Mouse (Mus musculus): ENCODE data around the gene Kat6b.
"Not testable (repeated sequence)": the region's sequence is repeated elsewhere in the genome, so short reads cannot be mapped to it uniquely, and the experiment has no call there.

Gene Kat6b

DNA sequence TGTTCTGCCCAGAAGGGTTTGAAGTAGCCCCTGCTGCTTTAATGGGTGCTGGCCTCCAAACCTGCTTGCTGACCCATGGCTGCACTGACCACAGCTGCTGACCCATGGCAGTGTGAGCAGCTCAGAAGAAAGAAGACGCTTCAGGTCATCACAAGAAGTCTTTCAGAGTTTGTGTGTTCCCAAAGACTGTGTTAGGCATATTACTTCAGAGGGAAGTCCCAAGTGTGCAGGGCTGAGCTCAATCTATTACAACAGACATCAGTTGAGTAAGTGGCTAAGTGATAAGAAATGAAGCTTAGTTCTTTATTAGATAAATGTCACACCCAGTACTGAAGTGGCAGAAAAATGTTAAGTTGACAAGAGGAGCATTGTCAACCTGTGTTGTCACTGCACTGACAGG lies 119.4 kb downstream of the Kat6b start:
- DNase-seq = no peak

DNA sequence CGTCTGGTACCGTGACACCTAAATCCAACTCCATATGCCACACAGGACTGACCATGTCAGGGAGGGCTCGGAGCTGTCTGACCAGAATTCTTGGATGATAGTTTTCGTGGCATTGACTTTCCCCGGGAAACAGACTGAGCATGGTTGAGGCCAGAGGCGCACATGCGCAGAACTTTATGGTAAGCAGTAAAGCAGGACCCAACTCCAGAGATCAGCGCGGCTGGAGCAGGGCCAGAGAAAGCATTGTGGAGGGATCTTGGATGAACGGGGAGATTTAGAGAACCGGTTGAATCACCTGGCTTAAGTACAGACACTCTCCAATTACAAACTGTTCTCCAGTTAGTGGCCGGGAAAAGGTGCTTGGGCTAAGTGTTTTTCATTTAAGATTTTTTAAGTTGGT lies 120.9 kb downstream of the Kat6b start:
- no peak for DNase-seq

DNA sequence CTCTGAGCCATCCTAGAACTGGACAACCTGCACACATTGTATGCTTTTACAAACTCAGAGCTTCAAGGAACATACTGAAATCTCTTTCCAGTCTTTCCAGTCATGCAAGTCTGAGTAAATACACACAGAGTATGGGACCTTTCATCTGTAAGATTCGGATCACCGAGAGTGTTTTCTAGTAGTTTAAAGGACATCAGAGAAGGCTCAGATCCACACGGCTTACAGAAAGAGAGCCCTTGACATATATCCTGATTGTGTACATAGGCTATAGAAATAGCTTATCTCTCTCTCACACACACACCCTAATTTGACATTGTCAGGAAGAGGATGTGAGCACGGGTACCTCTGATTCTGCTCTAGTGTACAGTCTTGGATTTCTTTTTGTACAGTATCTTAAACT lies 121.7 kb downstream of the Kat6b start:
- DNase-seq = no peak

DNA sequence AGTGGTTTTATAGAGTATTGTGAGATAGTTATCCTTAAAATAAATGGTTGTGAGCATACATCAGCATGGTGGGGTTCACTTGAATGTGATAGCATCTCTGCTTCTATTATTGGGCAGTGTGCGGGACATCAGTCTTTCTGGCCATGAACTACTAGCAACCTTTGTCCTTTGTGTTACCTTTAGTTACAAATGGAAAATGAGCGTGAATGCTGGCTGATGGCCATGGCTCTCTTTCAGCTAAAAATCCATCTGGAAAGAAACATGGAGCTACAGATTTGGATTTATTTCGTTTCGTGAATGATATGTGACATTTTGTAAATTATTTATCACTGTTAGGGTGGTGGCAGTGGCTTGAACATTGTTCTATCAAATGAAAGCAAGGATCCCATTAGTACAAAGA lies 126.5 kb downstream of the Kat6b start:
- DNase-seq = no peak

DNA sequence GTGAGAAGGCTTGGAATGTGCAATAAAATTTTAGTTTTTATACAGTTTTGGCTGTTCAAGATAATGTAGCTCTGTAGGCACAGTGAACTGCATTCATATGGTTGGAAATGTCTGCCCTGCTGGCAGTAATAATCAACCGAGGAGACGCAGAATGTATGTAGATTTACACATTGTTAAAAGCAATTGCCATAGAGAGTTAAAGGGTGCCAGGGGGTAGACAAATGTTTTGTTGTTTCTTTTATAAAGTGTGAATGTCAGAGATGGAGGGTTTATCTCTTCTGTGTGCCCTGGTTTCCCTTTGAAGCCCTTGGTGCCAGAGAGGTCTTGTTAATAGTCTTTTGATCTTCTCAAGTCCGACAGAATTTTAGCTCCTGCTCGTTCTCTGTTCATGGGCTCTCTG lies 127.7 kb downstream of the Kat6b start:
- DNase-seq = no peak

DNA sequence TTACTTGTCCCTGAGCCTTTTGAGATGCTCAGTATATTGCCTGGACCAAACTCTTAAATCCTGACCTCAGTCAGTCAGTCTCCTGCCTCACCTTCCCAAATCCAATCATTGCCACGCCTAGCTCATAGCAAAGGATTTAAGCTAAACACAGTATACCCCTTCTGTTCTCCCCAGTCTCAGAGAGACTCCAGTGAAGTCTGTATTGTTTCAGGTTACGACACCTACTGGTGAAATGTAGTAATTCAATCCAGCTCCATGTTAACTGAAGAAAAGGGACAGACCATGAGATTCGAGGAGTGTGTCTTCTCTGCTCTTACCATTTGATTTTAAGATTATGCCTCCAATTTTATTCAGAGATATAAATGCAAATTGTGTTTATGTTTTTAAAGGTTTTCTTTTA lies 129.0 kb downstream of the Kat6b start:
- no peak for DNase-seq

DNA sequence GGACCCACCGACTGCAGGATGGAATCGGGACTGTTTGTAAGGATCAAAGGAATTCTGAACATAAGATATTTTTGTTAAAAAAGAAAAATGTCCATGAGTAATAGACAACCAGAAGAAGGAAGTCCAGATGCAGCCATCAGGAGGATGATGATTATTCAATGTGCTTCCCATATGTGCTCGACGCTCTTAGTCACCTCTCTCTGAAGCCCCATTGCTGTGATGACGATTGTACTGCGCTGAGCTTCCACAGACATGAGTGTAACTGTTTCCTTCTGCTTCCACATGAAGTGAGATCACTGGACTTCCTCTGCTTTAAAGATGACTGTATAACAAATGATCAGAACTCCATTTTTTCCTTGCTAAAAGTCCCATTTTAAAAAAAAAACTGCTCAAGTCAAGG lies 131.8 kb downstream of the Kat6b start:
- DNase-seq = no peak

DNA sequence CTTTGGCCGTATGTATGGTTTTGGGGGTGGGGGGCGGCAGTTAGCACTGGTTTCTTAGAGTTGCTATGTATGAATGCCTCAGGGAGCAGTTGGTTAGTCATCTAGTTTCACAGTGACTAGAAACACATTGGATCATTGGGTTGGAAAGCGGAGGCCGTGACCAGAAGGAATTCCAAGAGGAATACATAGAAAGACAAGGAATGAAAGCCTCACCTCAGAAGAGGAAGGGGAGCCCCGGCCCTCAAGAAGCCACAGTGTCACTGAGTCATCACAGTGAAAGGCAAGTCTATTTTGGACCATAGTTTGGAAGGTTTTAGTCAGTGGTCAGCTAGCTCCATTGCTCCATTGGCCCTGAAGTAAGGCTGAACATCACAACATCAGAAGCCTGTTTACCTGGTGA lies 132.9 kb downstream of the Kat6b start:
- no peak for DNase-seq

DNA sequence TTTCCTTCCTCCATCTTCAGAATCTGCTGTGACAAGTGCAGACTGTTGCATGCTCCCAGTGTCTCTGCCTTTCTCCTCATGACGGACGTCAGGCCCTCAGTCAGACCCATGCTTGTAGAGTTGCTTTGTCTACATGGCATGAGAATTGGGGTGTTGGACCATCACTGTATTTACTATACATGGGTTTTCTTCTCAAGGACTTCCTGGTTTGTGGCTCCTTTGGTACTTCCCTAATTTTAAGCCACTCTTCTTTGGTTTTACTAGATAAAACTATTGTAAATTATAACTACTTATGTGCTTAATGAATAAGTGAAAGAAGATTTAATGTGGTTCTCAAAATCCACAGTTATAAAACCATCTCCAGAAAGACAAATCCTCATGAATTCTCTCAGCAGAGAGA lies 134.6 kb downstream of the Kat6b start:
- DNase-seq = no peak

DNA sequence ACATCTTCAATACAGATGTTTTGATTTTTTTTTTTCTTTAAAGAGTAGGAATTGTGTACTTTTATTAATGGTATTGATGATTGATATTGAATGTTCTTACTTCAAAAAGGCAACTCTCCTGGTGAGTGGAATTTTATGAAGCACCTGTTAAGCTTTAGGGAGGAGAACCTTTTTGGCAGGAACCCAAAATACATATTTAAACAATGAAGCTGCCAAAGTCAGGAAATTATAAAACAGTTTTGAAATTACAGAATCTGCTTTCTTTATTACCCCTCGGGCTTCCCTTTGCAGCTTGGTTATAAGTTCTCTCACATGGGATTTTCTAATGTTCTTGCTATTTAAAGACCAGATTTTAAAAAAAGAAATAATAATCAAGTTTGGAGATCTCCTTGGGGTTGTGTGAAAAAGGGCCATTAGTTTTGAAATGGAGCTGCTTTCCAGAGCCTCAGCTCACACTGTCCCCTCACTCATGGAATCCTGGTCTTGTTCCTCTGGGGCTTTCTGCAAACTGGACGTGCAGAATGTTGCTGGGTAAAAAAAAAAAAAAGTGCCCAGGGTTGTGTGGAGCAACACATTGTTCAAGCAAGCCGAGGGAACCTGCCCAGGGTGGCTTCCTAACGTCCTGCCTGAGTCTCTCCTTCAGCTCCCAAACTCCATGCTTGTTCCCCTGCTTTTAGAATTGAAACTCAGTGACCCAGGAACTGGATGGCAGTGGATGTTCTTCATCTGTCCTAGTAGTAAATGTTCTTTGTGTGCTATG lies 136.2 kb downstream of the Kat6b start:
- DNase-seq = no peak

DNA sequence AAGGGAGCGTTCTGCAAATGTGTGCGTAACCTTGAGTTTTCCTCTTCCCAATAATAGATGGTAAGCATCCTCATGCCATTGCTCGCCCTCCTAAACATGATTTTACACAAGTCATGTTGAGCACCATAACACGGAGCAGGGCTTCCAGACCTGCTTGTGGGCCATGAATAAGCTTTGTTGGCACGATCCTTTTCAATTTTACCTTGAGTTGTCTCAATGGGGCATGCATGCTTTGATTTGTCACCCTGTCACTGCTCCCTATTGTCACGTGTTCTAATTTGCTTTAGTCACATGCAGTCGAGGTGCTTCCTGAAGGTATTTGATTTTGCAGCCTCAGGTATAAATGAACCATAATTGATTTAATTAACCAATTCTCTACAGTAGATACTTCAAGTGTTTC lies 138.7 kb downstream of the Kat6b start:
- no peak for DNase-seq

DNA sequence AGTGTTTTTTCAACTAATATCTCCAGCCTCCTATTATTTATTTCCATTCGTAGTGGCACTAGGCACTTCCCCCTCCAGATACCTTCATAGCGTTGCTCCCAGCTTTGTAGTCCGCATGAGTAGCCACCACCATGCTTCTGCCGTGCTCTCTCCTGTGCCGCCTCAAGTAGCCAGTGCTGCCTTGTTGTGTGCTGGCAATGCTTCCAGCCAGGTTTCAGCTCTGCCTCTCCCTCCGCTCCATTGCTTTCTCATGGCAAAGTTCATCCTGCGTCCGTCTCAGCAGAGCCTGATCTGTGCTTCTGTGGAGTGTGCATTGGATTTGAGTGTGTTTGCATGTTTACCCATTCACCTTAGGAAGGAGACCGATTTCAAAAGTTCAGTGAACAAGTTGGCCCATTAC lies 144.7 kb downstream of the Kat6b start:
- no peak for DNase-seq

DNA sequence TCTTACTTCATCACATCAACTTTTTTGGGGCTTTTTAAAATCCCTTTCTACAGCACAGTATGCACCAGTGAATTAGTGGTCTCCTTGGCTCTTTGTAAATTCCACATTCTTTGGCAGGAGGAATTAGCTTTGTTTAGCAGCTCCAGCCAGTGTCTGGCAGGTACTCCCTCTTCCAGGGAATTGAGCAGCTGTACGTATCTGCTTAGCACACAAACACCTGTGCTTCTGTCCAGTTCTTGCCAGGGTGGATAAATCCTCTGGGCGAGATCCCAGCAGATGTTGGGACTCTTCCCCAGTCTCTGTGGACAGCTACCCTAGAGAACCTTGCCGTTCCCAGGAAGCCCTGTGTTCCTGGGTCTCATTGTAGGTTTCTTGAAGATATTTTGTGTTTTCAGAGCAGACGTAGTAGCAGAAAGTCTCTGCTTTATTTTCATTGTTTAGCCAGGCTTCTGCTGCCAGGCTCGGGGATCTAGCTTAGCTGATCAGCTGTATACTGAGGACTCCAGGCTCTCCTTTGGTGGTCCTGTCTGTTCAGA lies 150.5 kb downstream of the Kat6b start:
- DNase-seq = no peak

DNA sequence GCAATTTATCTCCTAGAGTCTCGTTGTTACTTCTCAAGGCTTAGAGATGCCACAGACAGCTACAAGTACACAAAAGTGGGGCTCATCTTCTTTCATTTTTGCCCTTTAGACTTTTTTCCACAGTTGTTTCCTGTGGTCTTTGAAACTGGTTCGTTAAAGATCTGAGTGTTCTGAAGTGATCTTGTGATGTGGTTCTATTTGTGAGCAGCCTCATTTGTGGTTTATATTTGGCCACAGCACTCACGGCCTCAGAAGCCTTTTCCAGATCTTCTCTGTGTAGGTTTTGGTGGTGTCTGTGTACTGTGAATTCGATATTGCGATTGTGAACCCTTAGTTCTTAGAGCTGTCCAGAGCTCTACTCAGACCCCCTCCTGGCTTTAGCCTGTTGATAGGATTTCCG lies 155.3 kb downstream of the Kat6b start:
- DNase-seq = no peak

DNA sequence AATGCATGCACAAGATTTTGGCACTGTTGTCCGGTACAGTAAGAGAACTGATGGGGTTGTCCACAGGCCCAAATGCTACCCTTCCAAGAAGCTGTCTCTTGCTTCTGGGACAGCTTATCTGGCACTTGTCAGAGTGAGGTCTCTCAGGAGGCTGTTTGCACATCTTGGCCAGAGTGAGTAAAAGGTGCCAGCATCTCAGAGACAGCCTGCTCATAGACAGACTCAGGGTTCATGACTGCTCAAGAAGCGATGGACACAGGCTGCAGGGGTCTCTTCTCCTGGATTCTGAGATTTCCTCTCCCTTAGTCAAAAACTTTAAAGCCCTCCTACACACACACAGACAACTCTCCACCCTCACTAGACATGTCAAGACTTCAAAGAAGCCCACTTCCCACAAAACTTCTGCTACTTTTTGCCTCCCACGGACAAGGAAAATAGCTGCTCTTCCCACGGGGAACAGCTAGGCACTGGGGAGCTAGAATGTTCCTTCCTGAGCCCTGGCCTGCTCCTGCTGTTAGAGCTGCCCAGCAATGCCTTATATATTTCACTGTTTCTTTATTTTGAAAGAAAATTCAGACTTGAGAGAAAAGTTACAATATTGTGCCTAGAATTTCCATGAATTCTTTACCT lies 159.7 kb downstream of the Kat6b start:
- no peak for DNase-seq

DNA sequence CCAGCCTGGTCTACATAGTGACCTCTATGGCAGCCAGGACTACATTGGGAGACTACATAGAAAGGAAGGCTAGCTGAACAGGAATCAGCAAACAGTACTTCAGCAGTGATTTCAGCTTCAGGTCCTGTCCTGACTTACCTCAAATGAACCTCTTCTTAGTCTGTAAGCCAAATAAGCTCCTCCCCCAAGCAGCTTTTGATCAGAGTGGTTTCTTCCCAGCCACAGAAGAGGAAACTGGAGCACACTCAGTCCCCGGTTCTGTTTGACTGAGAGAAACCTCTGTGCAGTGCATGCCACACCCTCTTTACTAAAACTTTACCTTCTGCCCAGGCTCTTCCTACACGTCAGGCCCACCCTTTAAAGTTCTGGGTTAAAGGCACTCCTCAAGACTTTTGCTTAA lies 172.6 kb downstream of the Kat6b start:
- DNase-seq = no peak

DNA sequence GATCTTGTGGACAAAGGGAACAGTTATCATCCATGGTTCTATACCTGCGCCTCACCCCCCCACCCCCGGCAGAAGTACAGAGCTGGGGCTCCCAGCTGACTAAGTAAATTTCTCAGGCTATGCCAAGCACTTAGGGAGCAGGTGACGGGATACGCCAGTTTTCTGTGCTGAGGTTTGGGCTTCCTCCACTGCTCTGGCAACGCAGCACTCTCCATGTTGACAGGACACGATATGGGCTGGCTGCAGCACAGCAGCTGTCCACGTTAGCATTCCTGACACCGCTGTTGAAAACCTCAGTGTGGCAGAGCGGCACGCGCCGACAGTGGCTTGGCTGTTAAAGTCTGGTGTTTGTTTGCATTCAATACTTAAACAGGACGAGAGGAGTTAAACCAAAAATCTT lies 177.9 kb downstream of the Kat6b start:
- no peak for DNase-seq

DNA sequence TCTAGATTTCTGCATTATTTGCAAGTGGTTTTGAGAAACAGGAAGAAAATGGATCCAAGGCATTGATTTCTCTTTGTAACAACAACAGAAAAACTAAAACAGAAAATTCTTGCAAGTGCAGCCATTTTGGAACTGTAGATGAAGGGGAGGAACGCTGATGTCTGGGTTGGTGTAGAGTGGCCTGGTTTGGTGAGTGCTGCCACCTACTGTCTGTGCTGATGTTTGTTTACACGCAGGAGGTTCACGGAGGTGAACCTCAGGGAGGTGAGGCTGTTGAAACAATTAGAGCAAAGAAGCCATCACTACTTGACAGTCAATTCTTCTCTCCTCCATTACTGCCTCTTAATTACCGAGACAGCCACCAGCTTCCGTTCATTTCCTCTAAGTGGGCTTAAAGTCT lies 178.4 kb downstream of the Kat6b start:
- no peak for DNase-seq

DNA sequence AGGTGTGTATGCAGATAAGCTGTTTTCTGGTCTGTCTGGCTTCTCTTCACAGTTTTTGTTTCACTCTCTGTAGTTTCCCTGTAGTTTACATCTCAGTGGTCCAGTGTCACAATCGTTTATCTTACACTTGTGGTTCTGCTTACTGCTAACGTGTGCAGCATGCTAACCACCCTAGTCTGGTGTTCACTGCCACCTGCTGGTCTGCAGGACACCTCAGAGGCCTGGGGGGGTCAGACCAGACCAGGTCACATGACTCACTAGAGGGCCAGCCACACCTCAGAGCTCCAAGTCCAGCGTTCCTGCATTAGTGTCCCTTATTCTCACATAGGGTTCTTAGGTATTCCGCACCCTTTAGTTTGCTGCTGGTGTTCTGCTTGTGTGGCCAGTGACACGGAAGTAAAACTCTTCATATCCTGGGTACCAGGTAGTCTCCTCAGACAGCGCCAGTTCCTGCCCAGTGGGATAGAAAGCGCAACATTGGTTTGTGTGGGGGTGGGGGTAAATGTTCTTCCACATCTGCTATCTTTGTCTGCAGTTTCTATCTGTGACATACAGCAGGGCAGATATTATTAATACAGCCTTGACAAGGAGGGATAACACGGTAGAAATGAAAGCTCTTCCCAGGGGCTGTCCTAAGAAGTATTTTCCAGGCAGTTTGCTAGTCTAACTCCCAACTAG lies 181.4 kb downstream of the Kat6b start:
- no peak for DNase-seq

DNA sequence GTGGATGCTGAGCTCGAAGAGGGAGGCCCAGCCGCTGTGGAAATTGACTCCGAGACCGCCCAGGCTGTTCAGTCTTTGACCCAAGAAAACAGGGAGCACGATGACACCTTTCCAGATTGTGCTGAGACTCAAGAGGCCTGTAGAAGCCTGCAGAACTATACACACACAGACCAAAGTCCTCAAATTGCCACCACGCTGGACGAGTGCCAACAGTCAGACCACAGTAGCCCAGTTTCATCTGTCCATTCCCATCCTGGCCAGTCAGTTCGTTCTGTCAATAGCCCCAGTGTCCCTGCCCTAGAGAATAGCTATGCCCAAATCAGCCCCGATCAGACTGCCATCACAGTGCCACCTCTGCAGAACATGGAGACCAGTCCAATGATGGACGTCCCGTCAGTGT lies 188.0 kb downstream of the Kat6b start:
- no peak for DNase-seq

DNA sequence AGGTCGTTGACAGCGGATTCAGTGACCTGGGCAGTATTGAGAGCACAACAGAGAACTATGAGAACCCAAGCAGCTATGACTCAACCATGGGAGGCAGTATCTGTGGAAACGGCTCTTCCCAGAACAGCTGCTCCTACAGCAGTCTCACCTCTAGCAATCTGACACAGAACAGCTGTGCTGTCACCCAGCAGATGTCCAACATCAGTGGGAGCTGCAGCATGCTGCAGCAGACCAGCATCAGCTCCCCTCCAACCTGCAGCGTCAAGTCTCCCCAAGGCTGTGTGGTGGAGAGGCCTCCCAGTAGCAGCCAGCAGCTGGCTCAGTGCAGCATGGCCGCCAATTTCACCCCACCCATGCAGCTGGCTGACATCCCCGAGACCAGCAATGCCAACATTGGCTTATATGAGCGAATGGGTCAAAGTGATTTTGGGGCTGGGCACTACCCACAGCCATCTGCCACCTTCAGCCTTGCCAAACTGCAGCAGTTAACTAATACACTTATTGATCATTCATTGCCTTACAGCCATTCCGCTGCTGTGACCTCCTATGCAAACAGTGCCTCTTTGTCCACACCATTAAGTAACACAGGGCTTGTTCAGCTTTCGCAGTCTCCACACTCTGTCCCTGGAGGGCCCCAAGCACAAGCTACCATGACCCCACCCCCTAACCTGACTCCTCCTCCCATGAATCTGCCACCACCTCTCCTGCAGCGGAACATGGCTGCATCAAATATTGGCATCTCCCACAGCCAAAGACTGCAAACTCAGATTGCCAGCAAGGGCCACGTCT lies 188.6 kb downstream of the Kat6b start:
- DNase-seq = no peak

DNA sequence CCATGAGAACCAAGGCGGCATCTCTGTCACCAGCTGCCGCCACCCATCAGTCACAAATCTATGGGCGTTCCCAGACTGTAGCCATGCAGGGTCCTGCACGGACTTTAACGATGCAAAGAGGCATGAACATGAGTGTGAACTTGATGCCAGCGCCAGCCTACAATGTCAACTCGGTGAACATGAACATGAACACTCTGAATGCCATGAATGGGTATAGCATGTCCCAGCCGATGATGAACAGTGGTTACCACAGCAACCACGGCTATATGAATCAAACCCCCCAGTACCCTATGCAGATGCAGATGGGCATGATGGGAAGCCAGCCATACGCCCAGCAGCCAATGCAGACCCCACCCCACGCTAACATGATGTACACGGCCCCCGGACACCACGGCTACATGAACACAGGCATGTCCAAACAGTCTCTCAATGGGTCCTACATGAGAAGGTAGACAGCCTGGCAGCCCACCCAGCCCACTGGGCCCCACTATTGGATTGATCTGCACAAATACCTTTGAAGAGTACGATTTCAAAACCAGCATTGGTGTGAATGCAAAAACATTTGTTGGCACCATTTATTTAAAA lies 189.3 kb downstream of the Kat6b start:
- DNase-seq = not testable (repeated sequence)

DNA sequence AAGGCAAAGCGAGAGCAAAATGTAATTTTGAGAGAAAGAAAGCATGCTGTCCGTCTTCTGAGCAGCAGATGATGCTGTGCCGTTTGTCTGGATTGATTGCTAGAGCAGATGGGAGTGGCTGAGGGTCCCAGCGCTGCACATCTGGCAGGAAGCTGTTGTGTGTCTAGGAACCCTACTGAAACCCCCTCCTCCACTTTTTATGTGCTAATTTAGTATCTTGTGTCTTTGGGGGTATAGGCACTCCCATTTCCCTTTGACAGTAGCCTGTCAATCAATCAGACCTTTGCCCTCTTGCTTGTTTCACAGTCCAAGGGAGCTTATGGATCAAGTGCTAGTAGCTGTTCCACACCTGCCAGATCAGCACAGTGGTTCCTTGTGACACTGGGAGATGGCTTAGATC lies 191.9 kb downstream of the Kat6b start:
- DNase-seq = no peak
